Mouse (Mus musculus): ENCODE measurements around the gene Mvb12b. TPM values are rescaled to one million over a fixed set of nuclear protein-coding genes. Genes with fewer than 3 reads are reported as not detected.
"Not testable (repeated sequence)": the region's sequence is repeated elsewhere in the genome, so short reads cannot be mapped to it uniquely, and the experiment has no call there.

Mvb12b gene
- polyA plus RNA-seq, 1 experiment from 2014 or later: 30.9 TPM

- Histone ChIP-seq H3K36me3 (ENCODE audit: control insufficient read depth, insufficient read depth, low read length) (no peaks in the 10 kb centered on the region), H3K9me3 (ENCODE audit: control insufficient read depth, low read length) (no peaks in the 10 kb centered on the region; the same call in 1 of the 2 replicates), H3K27ac (ENCODE audit: low read depth, low read length) (no peak overlapping the region), H3K4me2 (ENCODE audit: low read depth, low read length, severe bottlenecking) (no peak overlapping the region), H3K27me3 (ENCODE audit: control insufficient read depth, insufficient read depth, low read length) (no peaks in the 10 kb centered on the region; the same call in 1 of the 2 replicates), H3K4me3 (ENCODE audit: low read depth, low read length) (no peak overlapping the region), H3K9ac (ENCODE audit: low read length) (no peak overlapping the region), H3K4me1 (replicated peaks; ENCODE audit: control insufficient read depth, insufficient read depth, low read length) (peaks cover 2% of the 10 kb centered on the region; the same call in 1 of the 2 replicates)
- 87% methylated on average over 3 of the region's 3 CpGs for WGBS
- ATAC-seq (replicated peaks; ENCODE audit: low FRiP score) (no peak), DNase-seq (ENCODE audit: low spot score) (no peak)
These were observed 31.1 kb upstream of the Mvb12b start for GRCm38 (mm10) chr2:33918824-33919223.

DNA sequence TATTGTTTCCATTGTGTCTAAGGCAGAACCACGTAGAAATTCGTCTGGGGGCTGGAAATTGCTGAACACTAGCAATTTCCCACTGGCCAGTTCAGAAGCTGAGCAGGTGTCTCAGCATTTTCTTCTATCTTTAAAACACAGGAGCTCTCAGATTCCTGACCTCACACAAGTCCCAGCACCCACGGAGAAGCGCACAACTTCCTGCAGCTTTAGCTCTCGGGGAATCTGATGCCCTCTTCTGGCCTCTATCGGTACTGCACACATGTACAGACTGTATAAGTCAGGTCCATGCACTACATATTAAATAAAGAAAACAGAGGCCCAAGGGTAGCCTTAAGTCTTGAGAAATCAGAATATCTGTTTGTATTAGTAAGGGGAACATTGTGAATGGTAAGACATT, 30.6 kb upstream of the Mvb12b start:
- DNase-seq (ENCODE audit: low spot score): peak; percentile 72
- no peak overlapping the region for H3K27ac ChIP-seq (ENCODE audit: low read depth, low read length)
- 71% methylated on average over 6 of the region's 6 CpGs for WGBS

DNA sequence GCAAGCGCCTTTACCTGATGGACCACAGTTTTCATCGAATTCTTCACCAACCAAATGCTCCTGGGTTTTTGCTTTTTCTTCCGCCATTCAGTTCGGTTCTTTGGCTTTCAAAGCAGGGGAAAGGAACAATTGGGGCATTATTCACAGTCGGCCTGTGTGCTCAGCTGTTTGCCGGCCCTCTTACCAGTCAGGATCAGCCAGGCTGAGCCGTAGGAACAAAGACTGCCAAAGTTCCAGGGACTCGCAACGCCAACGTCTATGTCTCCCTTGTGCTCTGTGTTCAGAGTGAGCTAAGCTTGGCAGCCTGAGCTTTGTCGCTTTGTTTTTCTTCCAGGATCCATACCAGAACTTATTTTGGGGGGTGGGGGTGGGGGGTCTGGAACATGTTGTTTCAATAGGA, 28.9 kb upstream of the Mvb12b start:
- H3K4me3 ChIP-seq (ENCODE audit: low read depth, low read length): no peak overlapping the region
- H3K9ac ChIP-seq (ENCODE audit: low read length): no peak overlapping the region
- WGBS: 23% methylated on average over 11 of the region's 11 CpGs
- DNase-seq (ENCODE audit: low spot score) (peak; percentile 58), ATAC-seq (replicated peaks; ENCODE audit: low FRiP score) (no peak)
- no peaks in the 10 kb centered on the region for H3K36me3 ChIP-seq (ENCODE audit: control insufficient read depth, insufficient read depth, low read length)
- no peaks in the 10 kb centered on the region; the same call in 1 of the 2 replicates for H3K9me3 ChIP-seq (ENCODE audit: control insufficient read depth, low read length)
- peak overlapping the region; percentile 27; the same call in 1 of the 2 replicates for H3K27ac ChIP-seq (ENCODE audit: low read depth, low read length)
- peaks cover 2% of the 10 kb centered on the region; the same call in 1 of the 2 replicates for H3K4me1 ChIP-seq (replicated peaks; ENCODE audit: control insufficient read depth, insufficient read depth, low read length)
- no peak overlapping the region for H3K4me2 ChIP-seq (ENCODE audit: low read depth, low read length, severe bottlenecking)
- no peaks in the 10 kb centered on the region; the same call in 1 of the 2 replicates for H3K27me3 ChIP-seq (ENCODE audit: control insufficient read depth, insufficient read depth, low read length)

More for the DNA sequence above, 30.6 kb upstream of the Mvb12b start:
- Histone ChIP-seq H3K27me3 (ENCODE audit: control insufficient read depth, insufficient read depth, low read length) (no peaks in the 10 kb centered on the region; the same call in 1 of the 2 replicates), H3K36me3 (ENCODE audit: control insufficient read depth, insufficient read depth, low read length) (no peaks in the 10 kb centered on the region), H3K9me3 (ENCODE audit: control insufficient read depth, low read length) (no peaks in the 10 kb centered on the region; the same call in 1 of the 2 replicates), H3K4me3 (ENCODE audit: low read depth, low read length) (no peak overlapping the region), H3K4me1 (replicated peaks; ENCODE audit: control insufficient read depth, insufficient read depth, low read length) (peaks cover 2% of the 10 kb centered on the region; the same call in 1 of the 2 replicates), H3K4me2 (ENCODE audit: low read depth, low read length, severe bottlenecking) (no peak overlapping the region), H3K9ac (ENCODE audit: low read length) (no peak overlapping the region)
- ATAC-seq (replicated peaks; ENCODE audit: low FRiP score): no peak

DNA sequence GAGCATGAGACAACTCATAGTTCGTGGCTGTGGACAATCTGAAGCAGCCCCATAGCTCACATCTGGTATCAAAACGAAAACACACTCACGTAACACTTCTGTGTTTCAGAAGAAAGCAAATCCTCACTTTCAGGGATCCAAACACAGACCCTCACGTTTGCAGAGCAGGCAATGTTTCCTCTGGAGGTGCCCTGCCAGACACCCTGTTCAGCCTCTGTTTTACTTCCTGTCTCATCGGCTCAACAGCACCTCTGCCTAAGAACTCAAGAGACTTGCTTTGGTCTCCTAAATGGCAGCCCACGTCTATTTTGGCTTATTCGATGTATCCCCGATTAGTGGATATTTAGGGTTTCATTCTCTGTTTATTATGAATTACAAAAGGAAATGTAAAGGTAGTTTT, 27.3 kb upstream of the Mvb12b start:
- no peaks in the 10 kb centered on the region for H3K36me3 ChIP-seq (ENCODE audit: control insufficient read depth, insufficient read depth, low read length)
- no peak overlapping the region for H3K27ac ChIP-seq (ENCODE audit: low read depth, low read length)
- no peak overlapping the region for H3K4me3 ChIP-seq (ENCODE audit: low read depth, low read length)
- no peaks in the 10 kb centered on the region; the same call in 1 of the 2 replicates for H3K4me1 ChIP-seq (replicated peaks; ENCODE audit: control insufficient read depth, insufficient read depth, low read length)
- 85% methylated on average over 8 of the region's 8 CpGs for WGBS
- DNase-seq (ENCODE audit: low spot score): no peak
- no peak overlapping the region for H3K4me2 ChIP-seq (ENCODE audit: low read depth, low read length, severe bottlenecking)
- no peak for ATAC-seq (replicated peaks; ENCODE audit: low FRiP score)
- no peaks in the 10 kb centered on the region for H3K27me3 ChIP-seq (ENCODE audit: control insufficient read depth, insufficient read depth, low read length)
- H3K9ac ChIP-seq (ENCODE audit: low read length): no peak overlapping the region
- H3K9me3 ChIP-seq (ENCODE audit: control insufficient read depth, low read length): no peaks in the 10 kb centered on the region; the same call in 1 of the 2 replicates

- Histone ChIP-seq H3K4me3 (ENCODE audit: low read depth, low read length) (no peak overlapping the region), H3K27ac (ENCODE audit: low read depth, low read length) (no peak overlapping the region), H3K4me2 (ENCODE audit: low read depth, low read length, severe bottlenecking) (no peak overlapping the region), H3K36me3 (ENCODE audit: control insufficient read depth, insufficient read depth, low read length) (no peaks in the 10 kb centered on the region), H3K9me3 (ENCODE audit: control insufficient read depth, low read length) (no peaks in the 10 kb centered on the region; the same call in 1 of the 2 replicates), H3K27me3 (ENCODE audit: control insufficient read depth, insufficient read depth, low read length) (no peaks in the 10 kb centered on the region), H3K4me1 (replicated peaks; ENCODE audit: control insufficient read depth, insufficient read depth, low read length) (no peaks in the 10 kb centered on the region), H3K9ac (ENCODE audit: low read length) (no peak overlapping the region)
- ATAC-seq (replicated peaks; ENCODE audit: low FRiP score): no peak
- DNase-seq (ENCODE audit: low spot score): no peak
- WGBS: 74% methylated on average over 3 of the region's 3 CpGs
These were observed 26.6 kb upstream of the Mvb12b start for GRCm38 (mm10) chr2:33914334-33914733.

DNA sequence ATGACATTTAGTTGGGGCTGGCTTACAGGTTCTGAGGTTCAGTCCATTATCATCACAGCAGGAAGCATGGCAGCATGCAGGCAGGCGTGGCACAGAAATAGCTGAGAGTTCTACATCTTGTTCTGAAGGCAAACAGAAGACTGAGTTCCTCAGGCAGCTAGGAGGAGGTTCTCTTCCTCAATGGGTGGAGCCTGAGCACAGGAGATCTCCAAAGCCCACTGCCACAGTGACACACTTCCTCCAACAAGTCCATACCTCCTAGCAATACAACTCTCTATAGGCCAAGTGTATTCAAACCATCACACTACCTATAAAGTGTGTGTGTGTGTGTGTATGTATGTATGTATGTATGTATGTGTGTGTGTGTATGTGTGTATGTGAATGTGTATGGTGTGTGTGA, 25.9 kb upstream of the Mvb12b start:
- not testable (repeated sequence) for H3K4me3 ChIP-seq (ENCODE audit: low read depth, low read length); H3K36me3 ChIP-seq (ENCODE audit: control insufficient read depth, insufficient read depth, low read length); H3K9me3 ChIP-seq (ENCODE audit: control insufficient read depth, low read length); DNase-seq (ENCODE audit: low spot score); H3K4me2 ChIP-seq (ENCODE audit: low read depth, low read length, severe bottlenecking); H3K4me1 ChIP-seq (replicated peaks; ENCODE audit: control insufficient read depth, insufficient read depth, low read length); H3K9ac ChIP-seq (ENCODE audit: low read length); ATAC-seq (replicated peaks; ENCODE audit: low FRiP score); H3K27ac ChIP-seq (ENCODE audit: low read depth, low read length); H3K27me3 ChIP-seq (ENCODE audit: control insufficient read depth, insufficient read depth, low read length)
- WGBS: 73% methylated on average over 1 of the region's 1 CpGs

- 79% methylated on average over 3 of the region's 3 CpGs for WGBS
- H3K9me3 ChIP-seq (ENCODE audit: control insufficient read depth, low read length): no peaks in the 10 kb centered on the region
- DNase-seq (ENCODE audit: low spot score) (no peak), ATAC-seq (replicated peaks; ENCODE audit: low FRiP score) (no peak)
- no peak overlapping the region for H3K4me2 ChIP-seq (ENCODE audit: low read depth, low read length, severe bottlenecking)
- H3K9ac ChIP-seq (ENCODE audit: low read length): no peak overlapping the region
- H3K27me3 ChIP-seq (ENCODE audit: control insufficient read depth, insufficient read depth, low read length): no peaks in the 10 kb centered on the region
- no peaks in the 10 kb centered on the region for H3K4me1 ChIP-seq (replicated peaks; ENCODE audit: control insufficient read depth, insufficient read depth, low read length)
- no peak overlapping the region for H3K4me3 ChIP-seq (ENCODE audit: low read depth, low read length)
- H3K36me3 ChIP-seq (ENCODE audit: control insufficient read depth, insufficient read depth, low read length): no peaks in the 10 kb centered on the region
- H3K27ac ChIP-seq (ENCODE audit: low read depth, low read length): no peak overlapping the region
These were observed 25.0 kb upstream of the Mvb12b start for GRCm38 (mm10) chr2:33912741-33913140.

GRCm38 (mm10) chr2:33908374-33908773, 20.6 kb upstream of the Mvb12b start:
- ATAC-seq (replicated peaks; ENCODE audit: low FRiP score) (no peak), DNase-seq (ENCODE audit: low spot score) (no peak)
- Histone ChIP-seq H3K9me3 (ENCODE audit: control insufficient read depth, low read length) (no peaks in the 10 kb centered on the region), H3K36me3 (ENCODE audit: control insufficient read depth, insufficient read depth, low read length) (no peaks in the 10 kb centered on the region), H3K4me1 (replicated peaks; ENCODE audit: control insufficient read depth, insufficient read depth, low read length) (no peaks in the 10 kb centered on the region), H3K27me3 (ENCODE audit: control insufficient read depth, insufficient read depth, low read length) (no peaks in the 10 kb centered on the region), H3K4me2 (ENCODE audit: low read depth, low read length, severe bottlenecking) (no peak overlapping the region), H3K4me3 (ENCODE audit: low read depth, low read length) (no peak overlapping the region), H3K9ac (ENCODE audit: low read length) (no peak overlapping the region), H3K27ac (ENCODE audit: low read depth, low read length) (no peak overlapping the region)
- WGBS: 73% methylated on average over 8 of the region's 8 CpGs

GRCm38 (mm10) chr2:33907174-33907573, 19.4 kb upstream of the Mvb12b start:
- ATAC-seq (replicated peaks; ENCODE audit: low FRiP score) (no peak), DNase-seq (ENCODE audit: low spot score) (no peak)
- no peaks in the 10 kb centered on the region for H3K36me3 ChIP-seq (ENCODE audit: control insufficient read depth, insufficient read depth, low read length)
- no peaks in the 10 kb centered on the region for H3K9me3 ChIP-seq (ENCODE audit: control insufficient read depth, low read length)
- H3K4me2 ChIP-seq (ENCODE audit: low read depth, low read length, severe bottlenecking): no peak overlapping the region
- H3K27ac ChIP-seq (ENCODE audit: low read depth, low read length): no peak overlapping the region
- H3K4me3 ChIP-seq (ENCODE audit: low read depth, low read length): no peak overlapping the region
- H3K27me3 ChIP-seq (ENCODE audit: control insufficient read depth, insufficient read depth, low read length): no peaks in the 10 kb centered on the region
- WGBS: 88% methylated on average over 6 of the region's 6 CpGs
- H3K4me1 ChIP-seq (replicated peaks; ENCODE audit: control insufficient read depth, insufficient read depth, low read length): no peaks in the 10 kb centered on the region
- H3K9ac ChIP-seq (ENCODE audit: low read length): no peak overlapping the region
